Mouse (Mus musculus) hindbrain, postnatal 0 days (tissue): ENCODE measurements around the gene Ccdc9b. TPM values are rescaled to one million over a fixed set of nuclear protein-coding genes. Genes with fewer than 3 reads are reported as not detected.

ENCODE experiments used
- ATAC-seq: fragments of 200-750 bp; cut with Nextera tagmentation; 2 replicates; pipeline ENCODE4 v1.8.0; 2017; ENCODE audit warnings: mild to moderate bottlenecking, moderate TSS enrichment, moderate library complexity
- DNase-seq: peaks from one replicate; pipeline ENCODE4 v3.0.0-alpha.2; 2015; ENCODE audit warnings: low spot score
- H3K27ac ChIP-seq: fragments of 300-500 bp; sonication (generic); 2 replicates; pipeline ENCODE4 v1.5.1; 2014; ENCODE audit warnings: mild to moderate bottlenecking
- H3K27me3 ChIP-seq: fragments of 300-500 bp; sonication (generic); 2 replicates; pipeline ENCODE4 v1.6.1; 2014; ENCODE audit warnings: low read length, mixed read lengths; ENCODE audit not compliant: insufficient read depth
- H3K36me3 ChIP-seq: fragments of 300-500 bp; sonication (generic); 2 replicates; pipeline ENCODE4 v1.6.1; 2014; ENCODE audit warnings: low read length, mixed read lengths; ENCODE audit not compliant: insufficient read depth
- H3K4me1 ChIP-seq: fragments of 300-500 bp; sonication (generic); 2 replicates; pipeline ENCODE4 v1.6.1; 2014; ENCODE audit warnings: antibody characterized with exemption, low read length, mixed read lengths; ENCODE audit not compliant: insufficient read depth
- H3K4me2 ChIP-seq: fragments of 300-500 bp; sonication (generic); 2 replicates; pipeline ENCODE4 v1.6.1; 2014; ENCODE audit warnings: low read depth, mild to moderate bottlenecking, low read length, moderate library complexity, mixed read lengths
- H3K4me3 ChIP-seq: fragments of 300-500 bp; sonication (generic); 2 replicates; pipeline ENCODE4 v1.5.1; 2014; ENCODE audit warnings: low read length
- H3K9ac ChIP-seq: fragments of 300-500 bp; sonication (generic); replicated peaks from 2 replicates; pipeline ENCODE4 v1.6.1; 2014; ENCODE audit warnings: mild to moderate bottlenecking, low read length, moderate library complexity, mixed read lengths
- H3K9me3 ChIP-seq: fragments of 300-500 bp; sonication (generic); 2 replicates; pipeline ENCODE4 v1.6.1; 2016; ENCODE audit warnings: low read length, mixed read lengths
- CTCF ChIP-seq: IDR thresholded peaks from 2 replicates; pipeline ENCODE4 v1.5.1; 2016; ENCODE audit warnings: antibody characterized with exemption, control low read depth, low read depth
- WGBS: fragments of 180-500 bp; shearing (Covaris S2); extraction: QIAGEN DNeasy Blood & Tissue Kit; methylation state at CpG from one replicate; pipeline ENCODE4 v1.1.7; 2014; 5-methylcytosine and 5-hydroxymethylcytosine counted together
- polyA plus RNA-seq: library from polyadenylated mRNA; unstranded; fragments of >200 nt; fragmentation: Nextera tagmentation; extraction: Ambion mirVana; gene quantifications from 2 replicates; pipeline ENCODE4 v1.2.1, GENCODE M21; 2015
- total RNA-seq: library from RNA; depleted of rRNA; stranded (reverse); fragments of >200 nt; gene quantifications from 2 replicates; pipeline ENCODE4 v1.2.3, GENCODE M21; 2014

The Ccdc9b gene
- total and polyA plus RNA-seq, 2 experiments from 2014 or later = 0.70 to 3.9 TPM

GRCm38 (mm10) chr2:118760311-118761025, 2.0 kb downstream of the Ccdc9b start:
- no peak for TF ChIP-seq CTCF
- no peak for DNase-seq
- H3K9ac ChIP-seq = no peak overlapping the region

GRCm38 (mm10) chr2:118759828-118760227, 2.6 kb downstream of the Ccdc9b start:
- H3K4me3 ChIP-seq = no peak overlapping the region
- H3K4me2 ChIP-seq = no peak overlapping the region
- H3K36me3 ChIP-seq = no peaks in the 10 kb centered on the region
- 12% methylated on average over 8 of the region's 8 CpGs for WGBS
- ATAC-seq (peak; percentile 33; the same call in 1 of the 2 replicates), DNase-seq (peak; percentile 85)
- H3K9me3 ChIP-seq = no peaks in the 10 kb centered on the region
- TF ChIP-seq CTCF = peak; percentile 79
- no peak overlapping the region for H3K27ac ChIP-seq
- H3K9ac ChIP-seq = no peak overlapping the region
- no peaks in the 10 kb centered on the region for H3K27me3 ChIP-seq
- peaks cover 23% of the 10 kb centered on the region for H3K4me1 ChIP-seq

More at GRCm38 (mm10) chr2:118760311-118761025, 2.0 kb downstream of the Ccdc9b start:
- no peak overlapping the region for H3K4me3 ChIP-seq
- no peak overlapping the region for H3K27ac ChIP-seq
- 80% methylated on average over 11 of the region's 11 CpGs for WGBS
- H3K4me1 ChIP-seq = peaks cover 23% of the 10 kb centered on the region
- H3K36me3 ChIP-seq = no peaks in the 10 kb centered on the region
- ATAC-seq = no peak
- H3K9me3 ChIP-seq = no peaks in the 10 kb centered on the region
- no peak overlapping the region for H3K4me2 ChIP-seq
- no peaks in the 10 kb centered on the region for H3K27me3 ChIP-seq

DNA sequence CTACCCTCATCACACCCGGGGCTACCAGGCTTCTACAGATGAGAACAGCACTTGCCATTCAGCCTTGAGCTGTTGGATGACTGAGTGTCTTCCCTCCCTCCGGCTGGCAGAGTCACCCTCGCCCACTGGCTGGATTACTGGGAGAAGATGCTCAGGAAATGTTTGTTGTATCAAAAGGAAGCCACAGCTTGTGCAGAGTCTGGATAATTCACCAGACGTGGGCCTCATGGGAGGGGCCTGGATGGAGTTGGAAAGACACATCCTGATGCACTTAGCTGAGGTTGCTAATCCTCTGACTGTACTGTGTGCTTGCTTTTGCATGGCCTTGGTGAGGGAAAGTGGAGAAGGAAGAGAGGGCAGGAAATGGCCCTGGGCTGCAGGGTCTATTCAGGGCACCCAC, 6.4 kb downstream of the Ccdc9b start:
- 79% methylated on average over 4 of the region's 4 CpGs for WGBS
- DNase-seq = no peak
- TF ChIP-seq CTCF = no peak

DNA sequence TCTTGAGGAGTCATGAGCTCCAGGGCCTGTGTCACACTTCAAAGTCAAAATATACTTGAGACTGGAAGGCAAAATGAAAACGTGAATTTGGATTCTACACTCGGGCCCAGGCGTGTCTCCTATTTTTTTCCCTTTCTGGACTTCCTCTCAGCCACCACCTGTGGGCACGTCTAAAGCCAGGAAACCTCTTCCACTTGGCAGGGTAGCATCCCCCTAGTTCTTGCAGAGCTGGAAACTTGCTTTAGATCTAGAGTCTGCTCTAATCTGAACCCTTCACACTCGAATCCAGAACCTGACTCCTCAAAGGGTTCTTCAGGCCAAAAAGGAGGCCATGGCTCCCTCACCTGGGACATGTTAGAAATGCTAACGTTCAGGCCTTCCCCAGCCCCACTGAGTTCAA, 7.1 kb downstream of the Ccdc9b start:
- Histone ChIP-seq H3K9ac (no peak overlapping the region), H3K4me2 (no peak overlapping the region)

More for the DNA sequence above, 6.4 kb downstream of the Ccdc9b start:
- Histone ChIP-seq H3K4me2 (no peak overlapping the region), H3K27me3 (no peaks in the 10 kb centered on the region), H3K36me3 (no peaks in the 10 kb centered on the region), H3K4me3 (no peak overlapping the region), H3K4me1 (peaks cover 7% of the 10 kb centered on the region), H3K27ac (no peak overlapping the region), H3K9ac (no peak overlapping the region), H3K9me3 (no peaks in the 10 kb centered on the region)
- no peak for ATAC-seq

DNA sequence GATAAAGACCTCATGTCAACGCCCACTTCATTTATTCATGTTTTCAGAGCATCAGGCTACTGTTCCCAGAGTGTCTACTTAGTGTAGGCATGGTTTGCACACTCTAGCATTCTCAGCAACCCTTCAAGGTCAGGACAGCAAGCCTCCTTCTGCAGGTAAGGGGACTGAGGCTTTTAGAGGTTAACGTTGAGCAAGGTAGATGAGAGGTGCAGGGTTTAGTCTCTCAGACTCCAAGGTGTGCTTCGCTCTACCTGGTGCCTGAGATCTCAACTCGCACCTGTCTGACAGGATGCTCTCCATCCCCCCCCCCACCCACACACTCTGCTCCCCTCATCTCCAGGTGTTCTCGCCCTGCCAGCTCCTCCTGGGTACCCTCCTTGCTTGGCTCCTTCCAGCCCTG, 8.3 kb downstream of the Ccdc9b start:
- H3K4me1 ChIP-seq = 0 out of 2 replicates have a peak, but pooled peaks cover 5% of the 10 kb centered on the region
- no peaks in the 10 kb centered on the region for H3K36me3 ChIP-seq
- TF ChIP-seq CTCF = no peak
- H3K9me3 ChIP-seq = no peaks in the 10 kb centered on the region
- DNase-seq (no peak), ATAC-seq (no peak)
- H3K27me3 ChIP-seq = no peaks in the 10 kb centered on the region
- WGBS = 92% methylated on average over 5 of the region's 5 CpGs
- H3K4me3 ChIP-seq = no peak overlapping the region
- no peak overlapping the region for H3K9ac ChIP-seq
- no peak overlapping the region for H3K4me2 ChIP-seq
- no peak overlapping the region for H3K27ac ChIP-seq

More for the DNA sequence above, 7.1 kb downstream of the Ccdc9b start:
- no peaks in the 10 kb centered on the region for H3K36me3 ChIP-seq
- no peaks in the 10 kb centered on the region for H3K9me3 ChIP-seq
- H3K4me1 ChIP-seq = 0 out of 2 replicates have a peak, but pooled peaks cover 3% of the 10 kb centered on the region
- no peaks in the 10 kb centered on the region for H3K27me3 ChIP-seq
- no peak overlapping the region for H3K4me3 ChIP-seq
- no peak for TF ChIP-seq CTCF
- DNase-seq (no peak), ATAC-seq (no peak)
- no peak overlapping the region for H3K27ac ChIP-seq
- 83% methylated on average over 6 of the region's 6 CpGs for WGBS

DNA sequence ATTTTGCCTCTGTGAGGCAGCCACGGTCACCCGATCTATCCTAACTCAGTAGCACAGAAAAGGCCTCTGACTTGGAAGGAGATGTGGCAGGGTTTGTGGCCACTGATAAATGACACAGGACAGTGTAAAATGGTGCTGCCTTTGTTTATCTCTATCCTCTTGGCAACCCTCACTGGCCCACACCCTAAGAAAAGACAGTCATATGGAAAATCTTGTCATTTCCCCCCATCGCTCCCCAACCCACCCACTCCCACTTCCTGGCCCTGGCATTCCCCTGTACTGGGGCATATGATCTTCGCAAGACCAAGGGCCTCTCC, 9.7 kb downstream of the Ccdc9b start:
- H3K4me3 ChIP-seq = no peak overlapping the region
- WGBS = 71% methylated on average over 4 of the region's 4 CpGs
- no peaks in the 10 kb centered on the region for H3K36me3 ChIP-seq
- ATAC-seq (no peak), DNase-seq (no peak)
- no peak overlapping the region for H3K27ac ChIP-seq
- H3K4me1 ChIP-seq = peaks cover 7% of the 10 kb centered on the region; the same call in 1 of the 2 replicates
- TF ChIP-seq CTCF = no peak
- no peaks in the 10 kb centered on the region for H3K27me3 ChIP-seq
- no peaks in the 10 kb centered on the region for H3K9me3 ChIP-seq
- no peak overlapping the region for H3K9ac ChIP-seq
- H3K4me2 ChIP-seq = no peak overlapping the region
